ENCODE assay signal across 11 mouse cellular contexts in the genomic region with DNA sequence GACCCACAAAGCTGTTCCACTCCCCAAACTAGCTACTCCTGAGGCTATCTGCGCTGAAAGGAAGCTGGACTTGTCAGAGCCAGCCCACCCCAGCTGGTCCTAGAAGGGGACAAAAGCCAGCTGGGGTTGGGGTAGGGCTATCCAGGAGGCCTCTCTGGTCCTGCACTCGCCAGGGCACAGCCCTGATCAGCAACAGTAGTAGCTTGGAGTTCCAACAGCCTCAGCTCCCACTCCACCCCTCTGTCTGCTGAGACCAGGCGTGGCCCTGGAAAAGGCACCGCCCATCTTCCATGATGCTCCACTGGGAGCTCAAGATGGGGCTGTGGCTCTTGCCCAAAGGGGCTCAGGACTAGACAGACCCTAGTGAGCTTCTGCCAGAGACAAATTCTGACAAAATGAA. TPM values are rescaled to one million over a fixed set of nuclear protein-coding genes. Genes with fewer than 3 reads are reported as not detected.
DNase-seq lines count a peak whose midpoint lies in the region; ATAC-seq lines count a peak whose summit lies in the region.
"Had no signal": no experiment of that assay in that cellular context is flagged by ENCODE, and none has a peak within 500 bp of the region (broad histone marks: within the 10 kb centered on the region; RNA-seq: fewer than 3 reads in every experiment).

No protein-coding gene starts in this region.

- peak overlapping the region; percentile 18; the same call in 1 of the 2 replicates for H3K4me2 ChIP-seq in forebrain, embryonic 13.5 days
- no peak overlapping the region for H3K4me2 ChIP-seq in forebrain, embryonic 14.5 days (ENCODE audit: low read length)
- no peak overlapping the region for H3K4me2 ChIP-seq in limb, embryonic 13.5 days (replicated peaks)

- H3K36me3 ChIP-seq in forebrain, embryonic 13.5 days (ENCODE audit: poor library complexity, severe bottlenecking) = peaks cover 25% of the 10 kb centered on the region
- peaks cover 10% of the 10 kb centered on the region for H3K36me3 ChIP-seq in forebrain, embryonic 14.5 days (ENCODE audit: control insufficient read depth, insufficient read depth, low read length)
- peaks cover 25% of the 10 kb centered on the region for H3K36me3 ChIP-seq in limb, embryonic 13.5 days

- 71% methylated on average over 4 of the region's 4 CpGs for WGBS in forebrain, embryonic 13.5 days
- 77% methylated on average over 4 of the region's 4 CpGs for WGBS in forebrain, embryonic 14.5 days
- 73% methylated on average over 4 of the region's 4 CpGs for WGBS in limb, embryonic 13.5 days

- H3K27ac ChIP-seq in forebrain, embryonic 13.5 days = no peak overlapping the region
- H3K27ac ChIP-seq in forebrain, embryonic 14.5 days (ENCODE audit: low read depth, low read length) = no peak overlapping the region
- H3K27ac ChIP-seq in limb, embryonic 13.5 days = no peak overlapping the region
- H3K27ac ChIP-seq: lung, embryonic 15.5 days had no signal

- no peak for DNase-seq in forebrain, embryonic 14.5 days (ENCODE audit: low spot score)
- DNase-seq in urinary bladder, postnatal 14 days (ENCODE audit: low spot score) = peak; percentile 18
- DNase-seq in urinary bladder, adult 2 months (ENCODE audit: low spot score) = no peak
- DNase-seq in thymus, postnatal 10 days (ENCODE audit: low spot score in 2 of 2) = no peak
- no peak for DNase-seq in left cerebral cortex, postnatal 36 days (ENCODE audit: low spot score in 2 of 2)
- DNase-seq in cerebellum, postnatal 25 days = no peak
- DNase-seq: kidney, adult 18-20 months had no signal

- no peaks in the 10 kb centered on the region for H3K9me3 ChIP-seq in forebrain, embryonic 13.5 days (replicated peaks)
- H3K9me3 ChIP-seq in forebrain, embryonic 14.5 days (replicated peaks; ENCODE audit: control insufficient read depth, low read length) = no peaks in the 10 kb centered on the region
- H3K9me3 ChIP-seq in limb, embryonic 13.5 days = no peaks in the 10 kb centered on the region
- H3K9me3 ChIP-seq: lung, embryonic 15.5 days had no signal

- ATAC-seq in forebrain, embryonic 13.5 days = no peak
- ATAC-seq in forebrain, embryonic 14.5 days = no peak
- ATAC-seq in limb, embryonic 13.5 days (ENCODE audit: low FRiP score, low read depth) = no peak
- ATAC-seq: CD4-positive, CD25-positive, alpha-beta regulatory T cell, adult 4 months had no signal

- H3K9ac ChIP-seq in forebrain, embryonic 13.5 days = no peak overlapping the region
- no peak overlapping the region for H3K9ac ChIP-seq in forebrain, embryonic 14.5 days (ENCODE audit: low read length)
- H3K9ac ChIP-seq in limb, embryonic 13.5 days = peak overlapping the region; percentile 39; the same call in 1 of the 2 replicates
- H3K9ac ChIP-seq: lung, embryonic 15.5 days had no signal

- intact Hi-C loops in left cerebral cortex, postnatal 36 days (cut with DNase I) = no loop called here

- peaks cover 2% of the 10 kb centered on the region for H3K27me3 ChIP-seq in forebrain, embryonic 13.5 days
- H3K27me3 ChIP-seq in forebrain, embryonic 14.5 days (replicated peaks; ENCODE audit: control insufficient read depth, insufficient read depth, low read length) = no peaks in the 10 kb centered on the region
- H3K27me3 ChIP-seq in limb, embryonic 13.5 days = 0 out of 2 replicates have a peak, but pooled peaks cover 1% of the 10 kb centered on the region
- H3K27me3 ChIP-seq: lung, embryonic 15.5 days had no signal

- peaks cover 49% of the 10 kb centered on the region for H3K4me1 ChIP-seq in forebrain, embryonic 13.5 days
- H3K4me1 ChIP-seq in forebrain, embryonic 14.5 days (ENCODE audit: control insufficient read depth, insufficient read depth, low read length) = peaks cover 22% of the 10 kb centered on the region; the same call in 1 of the 2 replicates
- peaks cover 42% of the 10 kb centered on the region for H3K4me1 ChIP-seq in limb, embryonic 13.5 days

- no peak overlapping the region for H3K4me3 ChIP-seq in forebrain, embryonic 13.5 days
- H3K4me3 ChIP-seq in forebrain, embryonic 14.5 days (ENCODE audit: low read depth, low read length) = no peak overlapping the region
- H3K4me3 ChIP-seq in limb, embryonic 13.5 days = no peak overlapping the region
- H3K4me3 ChIP-seq: lung, embryonic 15.5 days had no signal

RNA-seq across cellular contexts. Expression of a gene that starts 4.1 kb away (rescaled TPM):
- polyA plus RNA-seq in forebrain, embryonic 13.5 days (2015; fragmentation: Nextera tagmentation; extraction: Ambion mirVana) = 190 and 211 TPM in 2 replicates
- polyA plus RNA-seq in forebrain, embryonic 14.5 days (2014; fragmentation: Nextera tagmentation; extraction: Ambion mirVana) = 84.0 and 95.0 TPM in 2 replicates
- 43.5 and 49.9 TPM in 2 replicates for polyA plus RNA-seq in urinary bladder, adult 2 months (2012; rRNA removed)
- 108 and 109 TPM in 2 replicates for polyA plus RNA-seq in limb, embryonic 13.5 days (2015; fragmentation: Nextera tagmentation; extraction: Ambion mirVana)
- 10 to 100 TPM; 15.6 to 20.2 TPM for total RNA-seq in left cerebral cortex, postnatal 36 days (2021)

RNA-seq across cellular contexts. Expression of a gene that starts 12.8 kb away (rescaled TPM):
- polyA plus RNA-seq in forebrain, embryonic 13.5 days (2015; fragmentation: Nextera tagmentation; extraction: Ambion mirVana) = not detected in 2 replicates
- polyA plus RNA-seq in forebrain, embryonic 14.5 days (2014; fragmentation: Nextera tagmentation; extraction: Ambion mirVana) = not detected in 2 replicates
- polyA plus RNA-seq in urinary bladder, adult 2 months (2012; rRNA removed) = not detected in 2 replicates
- polyA plus RNA-seq in limb, embryonic 13.5 days (2015; fragmentation: Nextera tagmentation; extraction: Ambion mirVana) = not detected in 2 replicates
- total RNA-seq in left cerebral cortex, postnatal 36 days (2021) = not detected
- polyA plus RNA-seq: CD4-positive, CD25-positive, alpha-beta regulatory T cell, adult 4 months; lung, embryonic 15.5 days had no signal

RNA-seq across cellular contexts. Expression of a gene that starts 30.3 kb away (rescaled TPM):
- 22.9 and 26.9 TPM in 2 replicates for polyA plus RNA-seq in forebrain, embryonic 13.5 days (2015; fragmentation: Nextera tagmentation; extraction: Ambion mirVana)
- polyA plus RNA-seq in forebrain, embryonic 14.5 days (2014; fragmentation: Nextera tagmentation; extraction: Ambion mirVana) = 14.8 TPM in 2 replicates
- polyA plus RNA-seq in urinary bladder, adult 2 months (2012; rRNA removed) = 12.3 and 13.7 TPM in 2 replicates
- polyA plus RNA-seq in limb, embryonic 13.5 days (2015; fragmentation: Nextera tagmentation; extraction: Ambion mirVana) = 21.1 and 21.8 TPM in 2 replicates
- total RNA-seq in left cerebral cortex, postnatal 36 days (2021) = 10 to 100 TPM; 12.0 to 13.4 TPM

RNA-seq across cellular contexts. Expression of a gene that starts 30.3 kb away (rescaled TPM):
- polyA plus RNA-seq in forebrain, embryonic 13.5 days (2015; fragmentation: Nextera tagmentation; extraction: Ambion mirVana) = 50.8 and 55.3 TPM in 2 replicates
- polyA plus RNA-seq in forebrain, embryonic 14.5 days (2014; fragmentation: Nextera tagmentation; extraction: Ambion mirVana) = 34.7 and 36.3 TPM in 2 replicates
- 51.1 and 52.1 TPM in 2 replicates for polyA plus RNA-seq in urinary bladder, adult 2 months (2012; rRNA removed)
- polyA plus RNA-seq in limb, embryonic 13.5 days (2015; fragmentation: Nextera tagmentation; extraction: Ambion mirVana) = 53.1 and 53.3 TPM in 2 replicates
- total RNA-seq in left cerebral cortex, postnatal 36 days (2021) = 10 to 100 TPM; 24.3 to 50.5 TPM
